Mouse (Mus musculus) stomach, embryonic 16.5 days (tissue): ENCODE measurements around the gene Enkur. TPM values are rescaled to one million over a fixed set of nuclear protein-coding genes. Genes with fewer than 3 reads are reported as not detected.
A peak's percentile ranks its signal among the peaks of the same experiment; 100 is the strongest.

ENCODE experiments used
- ATAC-seq: fragments of 200-750 bp; cut with Nextera tagmentation; 2 replicates; pipeline ENCODE4 v1.8.0; 2017; ENCODE audit warnings: moderate number of reproducible peaks, moderate TSS enrichment; ENCODE audit not compliant: insufficient read depth, low FRiP score
- H3K27ac ChIP-seq: fragments of 300-500 bp; sonication (generic); 2 replicates; pipeline ENCODE4 v1.5.1; 2014; ENCODE audit warnings: low read length
- H3K27me3 ChIP-seq: fragments of 300-500 bp; sonication (generic); 2 replicates; pipeline ENCODE4 v1.6.1; 2014; ENCODE audit warnings: low read length, control low read depth, mixed read lengths; ENCODE audit not compliant: control insufficient read depth, insufficient read depth
- H3K36me3 ChIP-seq: fragments of 300-500 bp; sonication (generic); 2 replicates; pipeline ENCODE4 v1.6.1; 2014; ENCODE audit warnings: low read length; ENCODE audit not compliant: control insufficient read depth, insufficient read depth
- H3K4me1 ChIP-seq: fragments of 300-500 bp; sonication (generic); 2 replicates; pipeline ENCODE4 v1.6.1; 2014; ENCODE audit warnings: low read length, control low read depth, mixed read lengths; ENCODE audit not compliant: control insufficient read depth, insufficient read depth
- H3K4me2 ChIP-seq: fragments of 300-500 bp; sonication (generic); 2 replicates; pipeline ENCODE4 v1.6.1; 2014; ENCODE audit warnings: low read depth, low read length, mixed read lengths
- H3K4me3 ChIP-seq: fragments of 300-500 bp; sonication (generic); replicated peaks from 2 replicates; pipeline ENCODE4 v1.5.1; 2014; ENCODE audit warnings: mild to moderate bottlenecking, low read length
- H3K9ac ChIP-seq: fragments of 300-500 bp; sonication (generic); 2 replicates; pipeline ENCODE4 v1.6.1; 2014; ENCODE audit warnings: low read length
- H3K9me3 ChIP-seq: fragments of 300-500 bp; sonication (generic); replicated peaks from 2 replicates; pipeline ENCODE4 v1.6.1; 2016; ENCODE audit warnings: low read length, control low read depth; ENCODE audit not compliant: control insufficient read depth
- WGBS: fragments of 180-500 bp; shearing (Covaris S2); extraction: QIAGEN DNeasy Blood & Tissue Kit; methylation state at CpG from one replicate; pipeline ENCODE4 v1.1.7; 2014; 5-methylcytosine and 5-hydroxymethylcytosine counted together
- polyA plus RNA-seq: library from polyadenylated mRNA; unstranded; fragments of >200 nt; fragmentation: Nextera tagmentation; extraction: Ambion mirVana; gene quantifications from 2 replicates; pipeline ENCODE4 v1.2.1, GENCODE M21; 2015

Gene Enkur
- polyA plus RNA-seq, 1 experiment from 2014 or later: 1.1 TPM

DNA sequence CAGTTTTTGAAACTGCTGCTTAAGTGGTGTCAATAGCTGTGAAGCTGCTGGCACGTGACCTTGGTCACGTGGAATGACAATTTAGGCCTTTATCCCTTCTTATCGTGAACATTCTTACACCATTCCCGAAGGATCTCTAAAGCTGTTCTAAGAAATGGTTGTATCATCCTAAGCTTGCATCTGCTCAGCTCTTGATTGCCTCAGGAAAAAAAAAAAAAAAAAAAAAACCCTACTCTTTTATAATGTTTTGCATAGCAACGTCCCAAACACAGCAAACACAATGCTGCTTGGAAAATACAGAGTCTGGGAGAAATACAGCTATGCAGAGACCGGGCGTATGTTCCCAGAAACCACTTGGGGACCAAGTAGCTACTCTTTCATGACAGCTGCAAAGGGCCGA is 40.9 kb downstream of the Enkur start:
- no peaks in the 10 kb centered on the region for H3K27me3 ChIP-seq
- no peak overlapping the region for H3K4me2 ChIP-seq
- no peak overlapping the region for H3K27ac ChIP-seq
- H3K4me3 ChIP-seq: no peak overlapping the region
- 79% methylated on average over 8 of the region's 8 CpGs for WGBS
- no peaks in the 10 kb centered on the region for H3K36me3 ChIP-seq
- no peak overlapping the region for H3K9ac ChIP-seq
- ATAC-seq: no peak
- H3K4me1 ChIP-seq: no peaks in the 10 kb centered on the region
- no peaks in the 10 kb centered on the region for H3K9me3 ChIP-seq

DNA sequence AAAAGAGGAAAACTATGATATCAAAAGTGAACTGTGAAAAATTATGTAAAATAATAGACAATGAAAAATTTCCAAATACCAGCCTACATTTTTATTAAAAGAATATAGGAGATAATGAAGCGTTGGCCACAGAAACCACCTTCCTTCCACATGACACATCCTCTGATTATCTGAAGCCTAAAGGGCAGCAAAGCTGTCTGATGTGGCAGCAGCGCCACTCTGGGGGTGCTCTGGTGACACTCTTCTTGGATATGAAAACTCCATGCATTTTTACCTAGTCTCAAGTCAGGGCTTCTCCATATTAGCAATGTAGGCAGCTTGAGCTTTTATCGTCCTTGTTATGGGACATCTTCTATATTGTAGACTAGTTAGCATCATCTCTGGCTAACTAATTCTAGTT is 51.7 kb downstream of the Enkur start:
- H3K27me3 ChIP-seq: no peaks in the 10 kb centered on the region
- ATAC-seq: no peak
- H3K36me3 ChIP-seq: no peaks in the 10 kb centered on the region
- WGBS: 84% methylated on average over 3 of the region's 3 CpGs
- no peaks in the 10 kb centered on the region for H3K4me1 ChIP-seq
- H3K9me3 ChIP-seq: no peaks in the 10 kb centered on the region
- H3K4me2 ChIP-seq: no peak overlapping the region
- H3K27ac ChIP-seq: no peak overlapping the region
- H3K4me3 ChIP-seq: no peak overlapping the region
- no peak overlapping the region for H3K9ac ChIP-seq

DNA sequence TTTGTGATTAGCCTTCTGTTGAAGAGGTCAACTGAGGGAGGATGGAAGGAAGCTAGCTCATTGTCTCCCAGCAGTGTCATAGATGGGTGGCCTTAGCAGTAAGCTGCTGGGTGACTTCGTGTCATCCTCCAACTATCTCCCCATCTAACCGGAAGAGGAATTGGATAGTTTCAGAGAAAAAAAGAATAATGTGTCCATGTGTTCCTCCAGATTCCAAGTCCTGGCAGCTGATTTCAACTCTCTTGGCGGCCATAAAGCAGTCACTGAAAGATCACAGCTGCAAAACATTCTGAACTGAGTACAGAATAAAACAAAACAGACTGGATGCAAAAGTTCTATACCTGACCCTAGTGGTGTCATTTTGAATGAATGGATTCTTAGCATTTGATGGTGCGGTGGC is 58.0 kb downstream of the Enkur start:
- no peak for ATAC-seq
- Histone ChIP-seq H3K27ac (no peak overlapping the region), H3K4me1 (no peaks in the 10 kb centered on the region), H3K9me3 (no peaks in the 10 kb centered on the region), H3K27me3 (no peaks in the 10 kb centered on the region), H3K36me3 (no peaks in the 10 kb centered on the region), H3K9ac (no peak overlapping the region), H3K4me2 (no peak overlapping the region), H3K4me3 (no peak overlapping the region)
- WGBS: 67% methylated on average over 4 of the region's 4 CpGs

DNA sequence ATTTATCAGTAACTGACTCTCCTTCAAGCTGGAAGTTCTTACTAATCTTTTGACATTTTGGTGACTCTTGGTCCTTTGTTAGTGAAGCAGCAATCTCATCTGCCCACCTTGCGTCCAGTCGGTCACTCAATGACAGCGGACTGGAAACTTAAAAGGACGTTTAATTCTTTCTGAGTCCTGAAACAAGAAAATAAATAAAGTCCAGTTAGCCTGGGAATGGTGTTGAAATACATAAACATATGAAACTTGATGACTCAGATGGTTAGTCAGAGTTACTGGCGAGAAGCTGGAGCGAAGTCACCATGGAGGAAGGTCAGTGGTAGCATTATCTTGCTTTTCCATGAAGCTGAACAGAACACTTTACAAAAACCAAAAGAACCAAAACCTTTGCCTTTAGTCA is 58.7 kb downstream of the Enkur start:
- no peak for ATAC-seq
- H3K27ac ChIP-seq: no peak overlapping the region
- H3K9me3 ChIP-seq: no peaks in the 10 kb centered on the region
- H3K4me2 ChIP-seq: no peak overlapping the region
- H3K4me1 ChIP-seq: no peaks in the 10 kb centered on the region
- 65% methylated on average over 6 of the region's 6 CpGs for WGBS
- H3K9ac ChIP-seq: no peak overlapping the region
- no peaks in the 10 kb centered on the region for H3K27me3 ChIP-seq
- no peaks in the 10 kb centered on the region for H3K36me3 ChIP-seq
- H3K4me3 ChIP-seq: no peak overlapping the region

DNA sequence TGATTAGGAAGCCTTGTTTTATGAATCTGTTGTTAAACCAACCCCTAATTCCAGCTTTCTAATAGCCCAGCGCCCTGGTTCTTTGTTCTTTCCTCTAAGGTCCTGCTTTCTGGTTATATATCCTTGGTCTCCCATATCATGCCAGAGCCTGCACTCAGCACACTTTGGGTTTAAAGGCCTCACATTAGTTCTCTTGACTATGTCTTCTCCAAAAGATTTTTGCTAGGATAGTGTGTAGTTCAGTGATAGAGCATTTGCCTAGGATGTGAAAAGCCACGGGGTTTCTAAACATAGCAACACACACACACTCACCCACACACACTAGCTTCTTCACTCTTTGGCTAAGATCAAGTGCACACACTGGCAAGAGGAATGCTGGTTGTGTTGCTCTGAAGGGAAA is 62.5 kb downstream of the Enkur start:
- H3K4me3 ChIP-seq: peak overlapping the region; percentile 61

DNA sequence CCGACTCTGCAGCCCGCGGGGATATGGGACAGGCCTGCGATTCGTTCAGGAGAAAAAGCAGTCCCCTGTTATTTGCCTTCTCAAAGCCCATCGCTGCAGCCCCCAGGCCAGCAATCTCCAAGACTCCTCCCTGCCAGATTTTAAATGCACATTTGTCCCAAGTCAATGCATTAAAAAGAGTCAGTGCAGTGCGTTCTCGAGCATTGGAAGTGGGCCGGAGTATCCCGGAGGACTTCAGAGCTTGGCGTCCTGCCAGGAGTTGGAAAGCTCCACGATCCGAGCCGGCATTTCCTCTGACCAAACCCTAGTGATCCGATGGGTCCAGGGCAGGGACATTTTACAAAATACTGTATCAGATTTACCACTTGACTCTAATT is 63.0 kb downstream of the Enkur start:
- H3K4me2 ChIP-seq: peak overlapping the region; percentile 100
- H3K27ac ChIP-seq: peak overlapping the region; percentile 48; the same call in 1 of the 2 replicates
- peak overlapping the region; percentile 61 for H3K4me3 ChIP-seq
- no peaks in the 10 kb centered on the region for H3K27me3 ChIP-seq
- under 1% methylated on average over 15 of the region's 15 CpGs for WGBS
- peak overlapping the region; percentile 74 for H3K9ac ChIP-seq
- ATAC-seq: peak; percentile 67
- no peaks in the 10 kb centered on the region for H3K36me3 ChIP-seq
- no peaks in the 10 kb centered on the region for H3K9me3 ChIP-seq
- H3K4me1 ChIP-seq: no peaks in the 10 kb centered on the region; the same call in 1 of the 2 replicates

More for the DNA sequence above, 62.5 kb downstream of the Enkur start:
- Histone ChIP-seq H3K36me3 (no peaks in the 10 kb centered on the region), H3K4me2 (peak overlapping the region; percentile 100), H3K27me3 (no peaks in the 10 kb centered on the region), H3K27ac (no peak overlapping the region), H3K9ac (peak overlapping the region; percentile 74; the same call in 1 of the 2 replicates), H3K9me3 (no peaks in the 10 kb centered on the region), H3K4me1 (no peaks in the 10 kb centered on the region; the same call in 1 of the 2 replicates)
- WGBS: 19% methylated on average over 2 of the region's 2 CpGs
- no peak for ATAC-seq

DNA sequence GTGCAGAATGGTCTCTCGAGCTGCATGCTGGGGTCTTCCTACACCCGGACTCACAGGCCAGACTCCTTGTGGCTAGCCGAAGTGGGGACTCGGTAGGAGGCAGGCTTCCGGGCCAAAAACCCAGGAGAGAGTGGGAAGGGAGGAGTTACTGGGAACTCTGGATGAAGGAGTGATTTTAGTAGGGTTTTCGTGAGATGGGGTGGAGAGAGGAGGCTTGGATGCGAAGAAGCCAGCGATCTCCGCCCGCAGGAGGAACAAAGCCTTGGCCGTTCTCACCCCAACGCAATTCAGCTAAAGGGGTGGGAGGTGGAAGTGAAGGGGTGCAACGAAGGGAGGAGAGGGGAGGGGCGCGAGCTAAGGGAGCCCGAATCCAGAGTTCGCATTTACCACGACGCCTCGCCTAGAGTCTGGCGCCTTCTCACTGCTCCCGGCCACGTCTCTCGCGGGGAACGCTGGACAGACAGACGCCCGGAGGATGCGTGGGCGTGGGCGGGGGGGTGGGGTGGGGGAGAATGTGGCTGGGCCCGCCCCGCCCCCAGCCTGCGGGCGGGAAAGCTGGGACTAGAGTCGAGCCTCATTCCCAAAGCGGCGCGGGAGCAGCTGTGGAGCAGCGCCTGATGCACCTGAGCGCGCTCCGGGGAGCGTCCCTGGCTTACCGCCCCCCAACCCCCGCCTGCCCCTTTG is 63.5 kb downstream of the Enkur start:
- Histone ChIP-seq H3K4me2 (peak overlapping the region; percentile 100), H3K4me1 (no peaks in the 10 kb centered on the region; the same call in 1 of the 2 replicates), H3K27me3 (no peaks in the 10 kb centered on the region), H3K9ac (peak overlapping the region; percentile 74), H3K9me3 (no peaks in the 10 kb centered on the region), H3K27ac (peak overlapping the region; percentile 48), H3K4me3 (peak overlapping the region; percentile 61), H3K36me3 (no peaks in the 10 kb centered on the region)
- WGBS: under 1% methylated on average over 42 of the region's 46 CpGs
- peak; percentile 72 for ATAC-seq

DNA sequence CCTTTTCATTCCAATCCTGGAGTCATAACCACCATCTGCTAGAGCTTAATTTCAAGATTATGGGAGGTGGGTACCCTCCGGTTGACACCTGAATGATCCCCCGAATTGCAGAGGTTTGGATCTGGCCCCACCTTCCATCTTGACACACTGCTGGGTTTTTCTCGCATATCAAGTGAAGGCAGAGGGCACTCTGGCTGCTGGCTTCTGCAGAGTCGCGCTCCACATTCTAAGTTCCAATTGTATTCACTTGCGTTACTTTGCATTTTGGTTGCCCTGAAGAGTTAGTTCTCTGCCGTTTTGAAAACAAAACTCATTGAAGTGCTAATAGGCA is 64.0 kb downstream of the Enkur start:
- no peak for ATAC-seq
- H3K36me3 ChIP-seq: no peaks in the 10 kb centered on the region

More for the DNA sequence above, 64.0 kb downstream of the Enkur start:
- H3K27ac ChIP-seq: peak overlapping the region; percentile 48
- peak overlapping the region; percentile 61 for H3K4me3 ChIP-seq
- 18% methylated on average over 7 of the region's 7 CpGs for WGBS
- no peaks in the 10 kb centered on the region; the same call in 1 of the 2 replicates for H3K4me1 ChIP-seq
- peak overlapping the region; percentile 74 for H3K9ac ChIP-seq
- H3K4me2 ChIP-seq: peak overlapping the region; percentile 100
- no peaks in the 10 kb centered on the region for H3K9me3 ChIP-seq
- H3K27me3 ChIP-seq: no peaks in the 10 kb centered on the region
